Mouse (Mus musculus) heart, postnatal 0 days (tissue): ENCODE measurements around the gene Maml3. TPM values are rescaled to one million over a fixed set of nuclear protein-coding genes. Genes with fewer than 3 reads are reported as not detected.
A peak's percentile ranks its signal among the peaks of the same experiment; 100 is the strongest.

Experiments used
- ATAC-seq: fragments of 200-750 bp; cut with Nextera tagmentation; 2 replicates; pipeline ENCODE4 v1.8.0; 2017; ENCODE audit warnings: low read depth, moderate number of reproducible peaks, moderate library complexity; ENCODE audit not compliant: insufficient read depth
- DNase-seq: peaks from one replicate; pipeline ENCODE4 v3.0.0-alpha.2; 2016; ENCODE audit warnings: low spot score
- H3K27ac ChIP-seq: fragments of 300-500 bp; sonication (generic); 2 replicates; pipeline ENCODE4 v1.5.1; 2014; ENCODE audit warnings: low read depth, mild to moderate bottlenecking
- H3K27me3 ChIP-seq: fragments of 300-500 bp; sonication (generic); 2 replicates; pipeline ENCODE4 v1.6.1; 2014; ENCODE audit warnings: low read length, mixed read lengths; ENCODE audit not compliant: control insufficient read depth, insufficient read depth
- H3K36me3 ChIP-seq: fragments of 300-500 bp; sonication (generic); replicated peaks from 2 replicates; pipeline ENCODE4 v1.6.1; 2014; ENCODE audit warnings: low read length, mixed read lengths; ENCODE audit not compliant: control insufficient read depth, insufficient read depth
- H3K4me1 ChIP-seq: fragments of 300-500 bp; sonication (generic); 2 replicates; pipeline ENCODE4 v1.6.1; 2014; ENCODE audit warnings: antibody characterized with exemption; ENCODE audit not compliant: control insufficient read depth, insufficient read depth
- H3K4me2 ChIP-seq: fragments of 300-500 bp; sonication (generic); 2 replicates; pipeline ENCODE4 v1.6.1; 2014; ENCODE audit warnings: low read depth, mild to moderate bottlenecking, low read length, moderate library complexity
- H3K4me3 ChIP-seq: fragments of 300-500 bp; sonication (generic); 2 replicates; pipeline ENCODE4 v1.5.1; 2014; ENCODE audit warnings: low read depth, low read length
- H3K9ac ChIP-seq: fragments of 300-500 bp; sonication (generic); replicated peaks from 2 replicates; pipeline ENCODE4 v1.6.1; 2014; ENCODE audit warnings: low read depth, low read length, mixed read lengths
- H3K9me3 ChIP-seq: fragments of 300-500 bp; sonication (generic); replicated peaks from 2 replicates; pipeline ENCODE4 v1.6.1; 2016; ENCODE audit warnings: low read length; ENCODE audit not compliant: control insufficient read depth
- CTCF ChIP-seq: IDR thresholded peaks from 2 replicates; pipeline ENCODE4 v1.5.1; 2016; ENCODE audit warnings: antibody characterized with exemption, control low read depth, low read depth
- EP300 ChIP-seq: IDR thresholded peaks from 2 replicates; pipeline ENCODE4 v1.6.1; 2016; ENCODE audit warnings: antibody characterized with exemption, low read depth
- WGBS: fragments of 180-500 bp; shearing (Covaris S2); extraction: QIAGEN DNeasy Blood & Tissue Kit; methylation state at CpG from one replicate; pipeline ENCODE4 v1.1.7; 2014; 5-methylcytosine and 5-hydroxymethylcytosine counted together
- polyA plus RNA-seq: library from polyadenylated mRNA; unstranded; fragments of >200 nt; fragmentation: Nextera tagmentation; extraction: Ambion mirVana; gene quantifications from 2 replicates; pipeline ENCODE4 v1.2.1, GENCODE M21; 2015
- total RNA-seq: library from RNA; depleted of rRNA; stranded (reverse); fragments of >200 nt; gene quantifications from 2 replicates; pipeline ENCODE4 v1.2.3, GENCODE M21; 2014; ENCODE audit warnings: low replicate concordance

The Maml3 gene
- total and polyA plus RNA-seq, 2 experiments from 2014 or later: 1.6 to 6.2 TPM

DNA sequence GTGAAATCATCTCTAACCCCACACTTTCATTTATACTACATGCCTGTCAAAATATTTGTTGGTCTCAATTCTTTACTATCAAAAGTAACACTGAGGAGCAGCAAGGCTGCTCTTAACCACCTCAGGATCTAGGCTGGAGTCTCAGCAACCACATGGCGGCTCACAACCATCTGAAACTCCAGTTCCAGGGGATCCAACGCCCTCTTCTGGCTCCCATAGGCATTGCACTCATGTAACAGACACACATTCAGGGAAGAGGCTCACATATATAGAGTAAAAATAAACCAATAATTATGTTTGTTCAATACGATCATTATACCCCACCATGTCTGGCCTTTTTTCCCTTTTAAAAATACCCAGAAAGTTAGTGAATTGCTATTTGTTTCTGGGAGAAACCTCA, 252.2 kb downstream of the Maml3 start:
- 0 out of 2 replicates have a peak, but pooled peaks have one; percentile 9 for TF ChIP-seq CTCF
- no peak for TF ChIP-seq EP300

DNA sequence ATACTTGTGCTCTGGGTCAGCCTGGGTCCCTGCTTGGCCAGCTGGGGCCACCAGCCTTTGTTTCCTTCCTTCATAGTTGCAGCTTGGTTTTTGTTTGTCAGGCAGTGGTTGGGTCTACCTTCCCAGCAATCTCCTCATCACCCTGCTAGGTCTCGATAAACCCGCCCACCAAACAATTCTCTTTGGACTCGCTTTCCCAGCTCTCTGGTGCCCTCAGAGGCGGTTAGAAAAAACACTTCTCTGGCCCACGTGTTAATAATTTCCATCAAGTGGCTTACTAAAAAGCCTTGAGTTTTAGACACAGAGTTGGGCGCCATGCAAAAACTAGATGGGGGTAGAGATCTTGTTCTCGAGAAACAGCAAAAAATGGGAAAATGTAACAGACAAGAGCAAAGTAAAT, 253.3 kb downstream of the Maml3 start:
- H3K4me1 ChIP-seq: no peaks in the 10 kb centered on the region; the same call in 1 of the 2 replicates
- WGBS: 57% methylated on average over 7 of the region's 7 CpGs
- no peaks in the 10 kb centered on the region for H3K36me3 ChIP-seq
- no peak overlapping the region for H3K9ac ChIP-seq
- DNase-seq (no peak), ATAC-seq (no peak)
- no peaks in the 10 kb centered on the region for H3K27me3 ChIP-seq
- H3K4me3 ChIP-seq: no peak overlapping the region
- H3K9me3 ChIP-seq: no peaks in the 10 kb centered on the region
- no peak overlapping the region for H3K27ac ChIP-seq
- H3K4me2 ChIP-seq: peak overlapping the region; percentile 17
- TF ChIP-seq EP300 (no peak), CTCF (0 out of 2 replicates have a peak, but pooled peaks have one; percentile 11)

More for the DNA sequence above, 252.2 kb downstream of the Maml3 start:
- DNase-seq: no peak
- no peak overlapping the region for H3K9ac ChIP-seq
- H3K27me3 ChIP-seq: no peaks in the 10 kb centered on the region
- H3K27ac ChIP-seq: no peak overlapping the region
- no peaks in the 10 kb centered on the region for H3K36me3 ChIP-seq
- no peak overlapping the region for H3K4me2 ChIP-seq
- no peak for ATAC-seq
- H3K9me3 ChIP-seq: no peaks in the 10 kb centered on the region
- 83% methylated on average over 3 of the region's 3 CpGs for WGBS
- no peak overlapping the region for H3K4me3 ChIP-seq
- H3K4me1 ChIP-seq: no peaks in the 10 kb centered on the region; the same call in none of the 2 replicates

DNA sequence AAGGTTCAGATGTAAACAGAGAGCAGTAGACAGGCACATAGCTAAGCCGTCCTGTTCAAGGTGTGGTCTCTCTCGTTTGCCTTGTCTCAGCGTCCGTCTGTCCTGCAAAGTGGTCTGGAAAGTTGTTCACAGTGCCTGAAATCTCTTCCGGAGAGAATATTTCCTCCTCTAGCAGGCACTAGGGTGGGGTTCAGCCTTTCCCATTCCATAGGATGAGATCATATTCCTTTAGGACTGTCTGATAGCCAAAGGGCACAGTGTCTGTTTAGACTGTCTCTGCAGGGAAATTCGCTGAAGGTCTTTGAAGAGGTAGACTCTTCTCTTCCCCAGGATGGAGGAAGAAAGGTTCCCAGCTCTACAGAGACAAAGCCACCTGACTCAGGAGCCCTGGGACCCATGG, 255.4 kb downstream of the Maml3 start:
- Histone ChIP-seq H3K9ac (no peak overlapping the region), H3K36me3 (no peaks in the 10 kb centered on the region), H3K4me1 (no peaks in the 10 kb centered on the region; the same call in 1 of the 2 replicates), H3K9me3 (no peaks in the 10 kb centered on the region), H3K27ac (no peak overlapping the region), H3K27me3 (no peaks in the 10 kb centered on the region), H3K4me2 (no peak overlapping the region), H3K4me3 (no peak overlapping the region)
- 49% methylated on average over 6 of the region's 6 CpGs for WGBS
- peak; percentile 47; the same call in 1 of the 2 replicates for ATAC-seq
- TF ChIP-seq CTCF (no peak), EP300 (no peak)
- peak; percentile 16 for DNase-seq

DNA sequence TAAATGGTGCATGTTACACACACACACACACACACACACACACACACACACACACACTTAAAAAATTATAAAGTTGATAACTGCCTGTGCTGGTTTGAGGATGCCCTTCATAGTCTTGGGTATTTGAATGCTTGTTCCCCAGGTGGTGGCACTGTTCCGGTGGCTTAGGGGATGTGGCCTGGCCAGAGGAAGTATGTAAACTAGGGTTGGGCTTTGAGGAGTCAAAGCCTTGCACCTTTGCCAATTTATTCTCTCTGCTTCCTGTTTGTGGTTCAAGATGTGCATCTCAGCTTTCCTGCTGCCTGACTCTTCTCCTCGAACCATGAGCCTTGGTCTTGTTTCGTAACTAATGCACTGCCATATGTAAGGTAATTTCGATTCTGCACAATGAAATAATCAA, 257.6 kb downstream of the Maml3 start:
- no peak overlapping the region for H3K27ac ChIP-seq
- H3K9me3 ChIP-seq: no peaks in the 10 kb centered on the region
- no peak for TF ChIP-seq EP300
- peak; percentile 18 for TF ChIP-seq CTCF
- H3K27me3 ChIP-seq: no peaks in the 10 kb centered on the region
- no peaks in the 10 kb centered on the region; the same call in 1 of the 2 replicates for H3K4me1 ChIP-seq
- 87% methylated on average over 4 of the region's 4 CpGs for WGBS
- DNase-seq (no peak), ATAC-seq (no peak)
- H3K4me3 ChIP-seq: no peak overlapping the region
- no peak overlapping the region for H3K4me2 ChIP-seq
- no peaks in the 10 kb centered on the region for H3K36me3 ChIP-seq
- no peak overlapping the region for H3K9ac ChIP-seq

DNA sequence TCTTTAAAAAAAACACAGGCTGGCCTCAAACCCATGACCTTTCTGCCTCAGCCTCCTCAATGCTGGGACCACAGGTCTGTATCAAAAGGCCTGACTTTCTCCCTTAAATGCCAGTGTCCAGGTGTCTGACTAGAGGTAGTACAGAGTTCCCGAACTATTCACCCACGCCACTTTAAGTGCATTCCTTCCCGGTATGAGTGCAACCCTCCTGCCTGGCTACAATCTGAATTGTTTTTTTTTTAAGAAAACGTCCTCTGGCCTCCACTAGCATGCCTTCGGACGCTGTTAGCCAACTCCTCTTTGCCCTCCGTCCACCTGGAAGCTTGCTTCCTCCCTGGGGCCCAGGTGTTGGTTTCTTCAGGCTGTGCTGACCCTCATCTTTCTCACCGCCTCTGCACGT, 260.6 kb downstream of the Maml3 start:
- 76% methylated on average over 9 of the region's 9 CpGs for WGBS
- H3K27ac ChIP-seq: no peak overlapping the region

DNA sequence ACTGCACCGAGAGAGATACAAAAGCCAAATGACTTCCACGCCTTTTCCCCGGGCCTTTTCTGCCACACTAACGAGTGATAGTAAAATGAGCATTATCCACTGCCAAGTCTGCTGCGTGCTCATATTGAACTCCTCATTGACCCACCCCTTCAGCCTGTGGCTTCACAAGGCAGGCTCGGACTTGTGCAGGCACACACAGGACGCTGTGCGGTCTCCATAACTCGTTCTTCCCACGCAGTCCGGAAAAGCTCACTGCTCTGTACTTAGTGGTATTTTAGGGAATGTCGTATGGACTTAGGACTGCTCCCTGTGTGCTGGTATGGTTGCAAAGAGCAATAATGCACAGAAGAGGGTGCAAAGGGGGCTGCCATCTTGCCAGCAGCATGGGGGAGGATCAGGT, 262.7 kb downstream of the Maml3 start:
- no peak overlapping the region for H3K4me3 ChIP-seq
- H3K36me3 ChIP-seq: no peaks in the 10 kb centered on the region
- H3K27ac ChIP-seq: no peak overlapping the region
- peaks cover 5% of the 10 kb centered on the region; the same call in 1 of the 2 replicates for H3K4me1 ChIP-seq
- 72% methylated on average over 12 of the region's 12 CpGs for WGBS
- H3K27me3 ChIP-seq: no peaks in the 10 kb centered on the region
- H3K9ac ChIP-seq: no peak overlapping the region
- no peak for ATAC-seq
- no peak overlapping the region for H3K4me2 ChIP-seq
- no peaks in the 10 kb centered on the region for H3K9me3 ChIP-seq
- DNase-seq: no peak
- TF ChIP-seq CTCF (no peak), EP300 (no peak)

More for the DNA sequence above, 260.6 kb downstream of the Maml3 start:
- TF ChIP-seq EP300 (no peak), CTCF (no peak)
- no peak overlapping the region for H3K4me2 ChIP-seq
- ATAC-seq: no peak
- H3K27me3 ChIP-seq: no peaks in the 10 kb centered on the region
- H3K9ac ChIP-seq: no peak overlapping the region
- DNase-seq: no peak
- H3K4me3 ChIP-seq: no peak overlapping the region
- H3K4me1 ChIP-seq: peaks cover 5% of the 10 kb centered on the region; the same call in 1 of the 2 replicates
- H3K36me3 ChIP-seq: no peaks in the 10 kb centered on the region
- H3K9me3 ChIP-seq: no peaks in the 10 kb centered on the region
